Mouse (Mus musculus) B cell, adult 62 days (primary cell): Measurements from ENCODE around the gene Pax6. TPM values are rescaled to one million over a fixed set of nuclear protein-coding genes. Genes with fewer than 3 reads are reported as not detected.

ENCODE experiments used
- total RNA-seq: library from RNA; stranded (reverse); gene quantifications from 4 replicates; pipeline ENCODE4 v1.2.4, GENCODE M21; 2023

Pax6 gene
- not detected in 4 replicates for total RNA-seq

DNA sequence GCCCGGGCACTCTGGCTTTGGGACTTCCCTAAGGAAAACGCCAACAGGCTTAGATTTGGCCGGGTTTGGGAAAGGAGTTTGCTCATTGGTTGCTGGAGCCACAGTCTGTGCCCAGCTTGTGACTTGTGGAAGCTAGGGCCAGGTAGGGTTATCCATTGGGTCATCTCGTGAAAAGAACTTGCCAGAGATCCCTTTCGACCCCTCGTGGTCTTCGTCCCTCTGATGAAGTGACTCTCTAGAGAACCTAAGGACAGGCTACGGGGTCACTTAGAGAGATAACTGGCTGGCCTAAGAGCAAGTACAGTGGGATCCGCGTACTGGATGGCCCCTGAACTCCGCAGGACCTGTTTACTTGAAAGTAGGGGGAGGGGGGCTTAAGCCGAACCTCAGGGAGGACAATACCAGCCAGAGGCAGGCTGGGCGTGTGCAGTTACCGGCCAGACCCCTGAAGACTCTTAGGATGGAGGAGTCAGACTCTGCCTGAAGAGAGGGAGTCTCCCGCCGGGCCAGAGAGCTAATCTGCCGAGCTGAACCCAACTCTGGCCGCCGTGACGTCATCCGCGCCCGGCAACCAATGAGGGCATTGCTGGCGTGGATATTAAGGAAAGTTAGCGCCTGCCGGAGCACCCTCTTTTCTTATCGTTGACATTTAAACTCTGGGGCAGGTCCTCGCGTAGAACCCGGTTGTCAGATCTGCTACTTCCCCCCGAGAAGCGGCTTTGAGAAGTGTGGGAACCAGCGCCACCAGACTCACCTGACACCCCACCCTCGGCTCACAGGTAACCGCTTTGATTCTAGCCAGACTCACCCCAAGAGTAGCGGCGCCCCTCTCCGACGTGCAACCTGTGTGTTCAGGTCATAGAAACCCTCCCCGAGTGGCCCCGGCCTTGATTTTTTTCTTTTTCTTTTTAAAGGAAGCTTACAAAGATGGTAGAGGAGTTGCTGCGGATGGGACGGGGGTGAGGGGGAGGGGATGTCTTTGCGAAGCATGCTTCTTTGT lies at the start of gene Pax6:
Pax6 (plus strand) TSS at position 630 of the 1,000 bp plus-strand sequence.

Other genes with a start within 250 kb of the Pax6 start
- 14.9 to 22.0 TPM (median 18.3 TPM) in 4 replicates for gene Elp4, start 235.7 kb downstream of the Pax6 start, total RNA-seq
- gene Immp1l, start 235.7 kb downstream of the Pax6 start, total RNA-seq, result 18.8 to 23.6 TPM (median 21.3 TPM) in 4 replicates